Mouse (Mus musculus) splenic B cell, adult 2 months (primary cell): ENCODE data around the gene Snx6.

Experiments
- DNase-seq: peaks from one replicate; pipeline ENCODE4 v3.0.0-alpha.2; 2011; ENCODE audit warnings: low read depth, low spot score
- H3K27me3 ChIP-seq: 2 replicates; pipeline ENCODE4 v1.6.1; 2012; ENCODE audit warnings: mild to moderate bottlenecking, low read length, moderate library complexity, mixed read lengths; ENCODE audit not compliant: control insufficient read depth, poor library complexity, insufficient read depth, severe bottlenecking
- H3K36me3 ChIP-seq: 2 replicates; pipeline ENCODE4 v1.6.1; 2012; ENCODE audit warnings: mild to moderate bottlenecking, low read length, moderate library complexity, mixed read lengths; ENCODE audit not compliant: control insufficient read depth, poor library complexity, insufficient read depth, severe bottlenecking

Gene Snx6

GRCm38 (mm10) chr12:54820684-54821161 lies 25.2 kb upstream of the Snx6 start:
- H3K36me3 ChIP-seq: no peaks in the 10 kb centered on the region
- H3K27me3 ChIP-seq: no peaks in the 10 kb centered on the region
- peak; percentile 65 for DNase-seq

- Histone ChIP-seq H3K27me3 (no peaks in the 10 kb centered on the region), H3K36me3 (no peaks in the 10 kb centered on the region)
- DNase-seq: no peak
Measured at GRCm38 (mm10) chr12:54819181-54819935, 23.9 kb upstream of the Snx6 start.

- DNase-seq: no peak
- H3K36me3 ChIP-seq: no peaks in the 10 kb centered on the region
- no peaks in the 10 kb centered on the region for H3K27me3 ChIP-seq
Measured at GRCm38 (mm10) chr12:54810142-54810541, 14.6 kb upstream of the Snx6 start.

- Histone ChIP-seq H3K36me3 (no peaks in the 10 kb centered on the region), H3K27me3 (no peaks in the 10 kb centered on the region)
- no peak for DNase-seq
Measured at GRCm38 (mm10) chr12:54807481-54807880, 12.0 kb upstream of the Snx6 start.

GRCm38 (mm10) chr12:54806131-54806530 lies 10.6 kb upstream of the Snx6 start:
- no peak for DNase-seq
- no peaks in the 10 kb centered on the region for H3K27me3 ChIP-seq
- H3K36me3 ChIP-seq: no peaks in the 10 kb centered on the region

GRCm38 (mm10) chr12:54805254-54806002 lies 9.9 kb upstream of the Snx6 start:
- Histone ChIP-seq H3K27me3 (no peaks in the 10 kb centered on the region), H3K36me3 (no peaks in the 10 kb centered on the region)
- no peak for DNase-seq

GRCm38 (mm10) chr12:54803531-54803930 lies 8.0 kb upstream of the Snx6 start:
- Histone ChIP-seq H3K36me3 (no peaks in the 10 kb centered on the region), H3K27me3 (no peaks in the 10 kb centered on the region)
- DNase-seq: no peak

GRCm38 (mm10) chr12:54796516-54797195 lies 1.2 kb upstream of the Snx6 start:
- Histone ChIP-seq H3K36me3 (no peaks in the 10 kb centered on the region), H3K27me3 (no peaks in the 10 kb centered on the region)
- DNase-seq: no peak

GRCm38 (mm10) chr12:54794392-54794791 lies 1.1 kb downstream of the Snx6 start:
- Histone ChIP-seq H3K27me3 (no peaks in the 10 kb centered on the region), H3K36me3 (0 out of 2 replicates have a peak, but pooled peaks cover 2% of the 10 kb centered on the region)
- no peak for DNase-seq

- Histone ChIP-seq H3K27me3 (no peaks in the 10 kb centered on the region), H3K36me3 (0 out of 2 replicates have a peak, but pooled peaks cover 2% of the 10 kb centered on the region)
- no peak for DNase-seq
Measured at GRCm38 (mm10) chr12:54791465-54791864, 4.0 kb downstream of the Snx6 start.

- 0 out of 2 replicates have a peak, but pooled peaks cover 2% of the 10 kb centered on the region for H3K36me3 ChIP-seq
- no peaks in the 10 kb centered on the region for H3K27me3 ChIP-seq
- DNase-seq: no peak
Measured at GRCm38 (mm10) chr12:54789346-54790143, 6.0 kb downstream of the Snx6 start.

GRCm38 (mm10) chr12:54763624-54764023 lies 31.9 kb downstream of the Snx6 start:
- H3K36me3 ChIP-seq: peaks cover 30% of the 10 kb centered on the region
- H3K27me3 ChIP-seq: no peaks in the 10 kb centered on the region
- no peak for DNase-seq

GRCm38 (mm10) chr12:54760676-54761075 lies 34.8 kb downstream of the Snx6 start:
- DNase-seq: no peak
- H3K36me3 ChIP-seq: peaks cover 26% of the 10 kb centered on the region

GRCm38 (mm10) chr12:54758846-54759245 lies 36.7 kb downstream of the Snx6 start:
- DNase-seq: peak; percentile 42
- H3K27me3 ChIP-seq: no peaks in the 10 kb centered on the region
- peaks cover 25% of the 10 kb centered on the region for H3K36me3 ChIP-seq

More at GRCm38 (mm10) chr12:54760676-54761075, 34.8 kb downstream of the Snx6 start:
- H3K27me3 ChIP-seq: no peaks in the 10 kb centered on the region
